Mouse (Mus musculus): Measurements from ENCODE around the gene H2-Q10. TPM values are rescaled to one million over a fixed set of nuclear protein-coding genes. Genes with fewer than 3 reads are reported as not detected.
A peak's percentile ranks its signal among the peaks of the same experiment; 100 is the strongest.
"Not testable (repeated sequence)": the region's sequence is repeated elsewhere in the genome, so short reads cannot be mapped to it uniquely, and the experiment has no call there.

The H2-Q10 gene
- polyA plus RNA-seq, 1 experiment from 2014 or later = 0.72 TPM

DNA sequence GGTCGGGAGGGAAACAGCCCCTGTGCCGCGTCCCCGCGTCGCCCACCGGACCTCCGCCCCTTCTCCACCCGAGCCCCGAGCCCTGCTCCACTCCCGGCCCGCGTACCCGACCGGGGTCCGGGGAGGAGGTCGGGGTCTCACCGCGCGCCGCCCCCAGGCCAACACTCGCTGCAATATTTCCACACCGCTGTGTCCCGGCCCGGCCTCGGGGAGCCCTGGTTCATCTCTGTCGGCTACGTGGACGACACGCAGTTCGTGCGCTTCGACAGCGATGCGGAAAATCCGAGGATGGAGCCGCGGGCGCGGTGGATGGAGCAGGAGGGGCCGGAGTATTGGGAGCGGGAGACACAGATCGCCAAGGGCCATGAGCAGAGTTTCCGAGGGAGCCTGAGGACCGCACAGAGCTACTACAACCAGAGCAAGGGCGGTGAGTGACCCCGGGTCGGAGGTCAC lies 30.6 kb upstream of the H2-Q10 start:
- not testable (repeated sequence) for H3K4me1 ChIP-seq (ENCODE audit: control insufficient read depth, insufficient read depth, low read length); H3K27ac ChIP-seq (replicated peaks; ENCODE audit: low read depth, low read length); H3K27me3 ChIP-seq (ENCODE audit: control insufficient read depth, insufficient read depth, low read length); H3K36me3 ChIP-seq (ENCODE audit: control insufficient read depth, insufficient read depth, low read length); H3K9me3 ChIP-seq (ENCODE audit: control insufficient read depth, low read length)
- WGBS = under 1% methylated on average over 42 of the region's 48 CpGs
- Histone ChIP-seq H3K4me2 (ENCODE audit: low read depth, severe bottlenecking) (peak overlapping the region; percentile 69), H3K4me3 (ENCODE audit: low read depth, low read length) (peak overlapping the region; percentile 52), H3K9ac (ENCODE audit: low read length) (peak overlapping the region; percentile 51)
- peak; percentile 61 for ATAC-seq (ENCODE audit: insufficient number of reproducible peaks, low FRiP score, low TSS enrichment, low read depth)
- peak; percentile 68 for DNase-seq (ENCODE audit: low spot score)

DNA sequence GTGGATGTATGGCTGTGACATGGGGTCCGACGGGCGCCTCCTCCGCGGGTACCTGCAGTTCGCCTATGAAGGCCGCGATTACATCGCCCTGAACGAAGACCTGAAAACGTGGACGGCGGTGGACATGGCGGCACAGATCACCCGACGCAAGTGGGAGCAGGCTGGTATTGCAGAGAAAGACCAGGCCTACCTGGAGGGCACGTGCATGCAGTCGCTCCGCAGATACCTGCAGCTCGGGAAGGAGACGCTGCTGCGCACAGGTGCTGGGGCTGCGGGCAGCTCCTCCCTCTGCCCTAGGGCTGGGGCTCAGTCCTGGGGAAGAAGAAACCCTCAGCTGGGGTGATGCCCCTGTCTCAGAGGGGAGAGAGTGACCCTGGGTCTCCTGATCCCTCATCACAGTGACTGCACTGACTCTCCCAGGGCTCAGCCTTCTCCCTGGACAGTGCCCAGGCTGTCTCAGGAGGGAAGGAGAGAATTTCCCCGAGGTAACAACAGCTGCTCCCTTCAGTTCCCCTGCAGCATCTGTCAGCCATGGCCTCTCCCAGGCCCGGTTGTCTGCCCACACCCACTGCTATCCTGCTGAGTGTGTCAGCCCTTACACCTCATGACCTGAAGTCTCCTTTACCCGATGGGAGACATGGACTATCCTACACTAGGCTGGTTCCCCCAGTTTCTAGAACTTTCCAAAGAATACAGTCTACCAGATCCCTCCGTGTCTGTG lies 29.8 kb upstream of the H2-Q10 start:
- ATAC-seq (ENCODE audit: insufficient number of reproducible peaks, low FRiP score, low TSS enrichment, low read depth); H3K9me3 ChIP-seq (ENCODE audit: control insufficient read depth, low read length); H3K4me1 ChIP-seq (ENCODE audit: control insufficient read depth, insufficient read depth, low read length); H3K27me3 ChIP-seq (ENCODE audit: control insufficient read depth, insufficient read depth, low read length); H3K27ac ChIP-seq (replicated peaks; ENCODE audit: low read depth, low read length); H3K9ac ChIP-seq (ENCODE audit: low read length); H3K4me3 ChIP-seq (ENCODE audit: low read depth, low read length); H3K4me2 ChIP-seq (ENCODE audit: low read depth, severe bottlenecking); H3K36me3 ChIP-seq (ENCODE audit: control insufficient read depth, insufficient read depth, low read length): not testable (repeated sequence)
- WGBS = 37% methylated on average over 25 of the region's 27 CpGs
- DNase-seq (ENCODE audit: low spot score) = peak; percentile 40

- not testable (repeated sequence) for H3K4me3 ChIP-seq (ENCODE audit: low read depth, low read length); H3K27me3 ChIP-seq (ENCODE audit: control insufficient read depth, insufficient read depth, low read length); H3K9me3 ChIP-seq (ENCODE audit: control insufficient read depth, low read length); ATAC-seq (ENCODE audit: insufficient number of reproducible peaks, low FRiP score, low TSS enrichment, low read depth); H3K4me1 ChIP-seq (ENCODE audit: control insufficient read depth, insufficient read depth, low read length); DNase-seq (ENCODE audit: low spot score); H3K36me3 ChIP-seq (ENCODE audit: control insufficient read depth, insufficient read depth, low read length); H3K9ac ChIP-seq (ENCODE audit: low read length); H3K4me2 ChIP-seq (ENCODE audit: low read depth, severe bottlenecking); H3K27ac ChIP-seq (replicated peaks; ENCODE audit: low read depth, low read length)
- WGBS = 90% methylated on average over 2 of the region's 2 CpGs
These were observed 27.5 kb upstream of the H2-Q10 start for GRCm38 (mm10) chr17:35442376-35442775.

- 84% methylated on average over 2 of the region's 2 CpGs for WGBS
- not testable (repeated sequence) for H3K27me3 ChIP-seq (ENCODE audit: control insufficient read depth, insufficient read depth, low read length); H3K9ac ChIP-seq (ENCODE audit: low read length); H3K36me3 ChIP-seq (ENCODE audit: control insufficient read depth, insufficient read depth, low read length); H3K4me3 ChIP-seq (ENCODE audit: low read depth, low read length); H3K27ac ChIP-seq (replicated peaks; ENCODE audit: low read depth, low read length); H3K4me2 ChIP-seq (ENCODE audit: low read depth, severe bottlenecking); H3K4me1 ChIP-seq (ENCODE audit: control insufficient read depth, insufficient read depth, low read length); H3K9me3 ChIP-seq (ENCODE audit: control insufficient read depth, low read length); ATAC-seq (ENCODE audit: insufficient number of reproducible peaks, low FRiP score, low TSS enrichment, low read depth); DNase-seq (ENCODE audit: low spot score)
These were observed 25.4 kb upstream of the H2-Q10 start for GRCm38 (mm10) chr17:35444510-35444909.

GRCm38 (mm10) chr17:35458247-35458646 lies 11.6 kb upstream of the H2-Q10 start:
- not testable (repeated sequence) for ATAC-seq (ENCODE audit: insufficient number of reproducible peaks, low FRiP score, low TSS enrichment, low read depth); H3K4me1 ChIP-seq (ENCODE audit: control insufficient read depth, insufficient read depth, low read length); H3K9ac ChIP-seq (ENCODE audit: low read length); H3K4me3 ChIP-seq (ENCODE audit: low read depth, low read length); H3K4me2 ChIP-seq (ENCODE audit: low read depth, severe bottlenecking); H3K9me3 ChIP-seq (ENCODE audit: control insufficient read depth, low read length); DNase-seq (ENCODE audit: low spot score); H3K36me3 ChIP-seq (ENCODE audit: control insufficient read depth, insufficient read depth, low read length); H3K27me3 ChIP-seq (ENCODE audit: control insufficient read depth, insufficient read depth, low read length); H3K27ac ChIP-seq (replicated peaks; ENCODE audit: low read depth, low read length)
- WGBS = no CpG with 5 or more reads among the region's 1 CpGs

- H3K27me3 ChIP-seq (ENCODE audit: control insufficient read depth, insufficient read depth, low read length); H3K9ac ChIP-seq (ENCODE audit: low read length); H3K4me3 ChIP-seq (ENCODE audit: low read depth, low read length); H3K9me3 ChIP-seq (ENCODE audit: control insufficient read depth, low read length); H3K27ac ChIP-seq (replicated peaks; ENCODE audit: low read depth, low read length); H3K36me3 ChIP-seq (ENCODE audit: control insufficient read depth, insufficient read depth, low read length); ATAC-seq (ENCODE audit: insufficient number of reproducible peaks, low FRiP score, low TSS enrichment, low read depth); H3K4me2 ChIP-seq (ENCODE audit: low read depth, severe bottlenecking); DNase-seq (ENCODE audit: low spot score); H3K4me1 ChIP-seq (ENCODE audit: control insufficient read depth, insufficient read depth, low read length): not testable (repeated sequence)
- 58% methylated on average over 3 of the region's 9 CpGs for WGBS
These were observed 9.2 kb upstream of the H2-Q10 start for GRCm38 (mm10) chr17:35460513-35461341.

GRCm38 (mm10) chr17:35465651-35466050 lies 4.2 kb upstream of the H2-Q10 start:
- WGBS = 4% methylated on average over 8 of the region's 8 CpGs
- ATAC-seq (ENCODE audit: insufficient number of reproducible peaks, low FRiP score, low TSS enrichment, low read depth); H3K9ac ChIP-seq (ENCODE audit: low read length); H3K27ac ChIP-seq (replicated peaks; ENCODE audit: low read depth, low read length); H3K36me3 ChIP-seq (ENCODE audit: control insufficient read depth, insufficient read depth, low read length); H3K4me1 ChIP-seq (ENCODE audit: control insufficient read depth, insufficient read depth, low read length); H3K9me3 ChIP-seq (ENCODE audit: control insufficient read depth, low read length); H3K4me3 ChIP-seq (ENCODE audit: low read depth, low read length); H3K4me2 ChIP-seq (ENCODE audit: low read depth, severe bottlenecking): not testable (repeated sequence)
- peaks cover 19% of the 10 kb centered on the region for H3K27me3 ChIP-seq (ENCODE audit: control insufficient read depth, insufficient read depth, low read length)
- peak; percentile 81 for DNase-seq (ENCODE audit: low spot score)

GRCm38 (mm10) chr17:35468936-35469335 lies 953 bp upstream of the H2-Q10 start:
- H3K4me3 ChIP-seq (ENCODE audit: low read depth, low read length); H3K4me2 ChIP-seq (ENCODE audit: low read depth, severe bottlenecking); ATAC-seq (ENCODE audit: insufficient number of reproducible peaks, low FRiP score, low TSS enrichment, low read depth); H3K27ac ChIP-seq (replicated peaks; ENCODE audit: low read depth, low read length); H3K9ac ChIP-seq (ENCODE audit: low read length); H3K9me3 ChIP-seq (ENCODE audit: control insufficient read depth, low read length); DNase-seq (ENCODE audit: low spot score); H3K36me3 ChIP-seq (ENCODE audit: control insufficient read depth, insufficient read depth, low read length); H3K4me1 ChIP-seq (ENCODE audit: control insufficient read depth, insufficient read depth, low read length): not testable (repeated sequence)
- H3K27me3 ChIP-seq (ENCODE audit: control insufficient read depth, insufficient read depth, low read length) = peaks cover 22% of the 10 kb centered on the region
- 65% methylated on average over 3 of the region's 3 CpGs for WGBS

Measured in limb, embryonic 11.5 days (tissue).